Mouse (Mus musculus): ENCODE data around the gene Uckl1. TPM values are rescaled to one million over a fixed set of nuclear protein-coding genes. Genes with fewer than 3 reads are reported as not detected.
A peak's percentile ranks its signal among the peaks of the same experiment; 100 is the strongest.

Uckl1 gene
- polyA plus RNA-seq, 1 experiment, result 132 TPM

GRCm38 (mm10) chr2:181532589-181532988 lies 52.1 kb downstream of the Uckl1 start:
- DNase-seq (ENCODE audit: low read depth, low spot score), result no peak
- WGBS, result 93% methylated on average over 3 of the region's 3 CpGs

- 55% methylated on average over 1 of the region's 1 CpGs for WGBS
- DNase-seq (ENCODE audit: low read depth, low spot score), result no peak
Observed at GRCm38 (mm10) chr2:181529076-181529475, 55.6 kb downstream of the Uckl1 start.

GRCm38 (mm10) chr2:181525526-181525925 lies 59.2 kb downstream of the Uckl1 start:
- peak; percentile 58 for DNase-seq (ENCODE audit: low read depth, low spot score)
- 42% methylated on average over 5 of the region's 5 CpGs for WGBS

GRCm38 (mm10) chr2:181522811-181523210 lies 61.9 kb downstream of the Uckl1 start:
- no peak for DNase-seq (ENCODE audit: low read depth, low spot score)
- 67% methylated on average over 5 of the region's 5 CpGs for WGBS

- no peak for DNase-seq (ENCODE audit: low read depth, low spot score)
- WGBS, result 16% methylated on average over 10 of the region's 10 CpGs
Observed at GRCm38 (mm10) chr2:181521491-181521890, 63.2 kb downstream of the Uckl1 start.

GRCm38 (mm10) chr2:181520936-181521227 lies 63.8 kb downstream of the Uckl1 start:
- no peak for DNase-seq (ENCODE audit: low read depth, low spot score)
- under 1% methylated on average over 17 of the region's 17 CpGs for WGBS

- DNase-seq (ENCODE audit: low read depth, low spot score), result peak; percentile 91
- WGBS, result under 1% methylated on average over 74 of the region's 74 CpGs
Observed at GRCm38 (mm10) chr2:181520118-181520935, 64.4 kb downstream of the Uckl1 start, which contains the start of gene Dnajc5. Gene Dnajc5 (plus strand): TSS chr2:181520485.

GRCm38 (mm10) chr2:181519201-181519600 lies 65.5 kb downstream of the Uckl1 start:
- WGBS, result 69% methylated on average over 3 of the region's 3 CpGs
- no peak for DNase-seq (ENCODE audit: low read depth, low spot score)

Other genes with a start within 250 kb of the Uckl1 start
- 16.7 and 26.7 TPM in 2 replicates for gene Zgpat, start 220.0 kb downstream of the Uckl1 start, polyA plus RNA-seq (2012; rRNA removed)
- gene Arfrp1, start 219.5 kb downstream of the Uckl1 start, polyA plus RNA-seq (2012; rRNA removed), result 29.3 and 29.6 TPM in 2 replicates
- 37.6 and 48.7 TPM in 2 replicates for gene Lime1, start 204.8 kb downstream of the Uckl1 start, polyA plus RNA-seq (2012; rRNA removed)
- gene Zbtb46, start 125.5 kb downstream of the Uckl1 start, polyA plus RNA-seq (2012; rRNA removed), result 1.6 and 1.7 TPM in 2 replicates
- 0.05 and 0.11 TPM in 2 replicates for gene Abhd16b, start 91.7 kb downstream of the Uckl1 start, polyA plus RNA-seq (2012; rRNA removed)
- gene Tpd52l2, start 87.8 kb downstream of the Uckl1 start, polyA plus RNA-seq (2012; rRNA removed), result 26.8 and 28.8 TPM in 2 replicates
- gene Dnajc5, start 64.4 kb downstream of the Uckl1 start, polyA plus RNA-seq (2012; rRNA removed), result 38.0 and 53.9 TPM in 2 replicates
- 12.2 and 16.0 TPM in 2 replicates for gene Prpf6, start 7.0 kb upstream of the Uckl1 start, polyA plus RNA-seq (2012; rRNA removed)
- 8.9 and 18.8 TPM in 2 replicates for gene Zfp512b, start 7.9 kb upstream of the Uckl1 start, polyA plus RNA-seq (2012; rRNA removed)
- 23.4 and 28.4 TPM in 2 replicates for gene Samd10, start 14.3 kb upstream of the Uckl1 start, polyA plus RNA-seq (2012; rRNA removed)
- gene Gm29797, start 72.1 kb upstream of the Uckl1 start, polyA plus RNA-seq (2012; rRNA removed), result 0.20 and 0.33 TPM in 2 replicates
- gene Sox18, start 86.7 kb upstream of the Uckl1 start, polyA plus RNA-seq (2012; rRNA removed), result 14.3 and 18.2 TPM in 2 replicates
- 4.5 and 5.0 TPM in 2 replicates for gene Tcea2, start 95.4 kb upstream of the Uckl1 start, polyA plus RNA-seq (2012; rRNA removed)
- gene Rgs19, start 109.1 kb upstream of the Uckl1 start, polyA plus RNA-seq (2012; rRNA removed), result 25.9 and 29.2 TPM in 2 replicates
- not detected in 2 replicates for gene Lkaaear1, start 113.5 kb upstream of the Uckl1 start, polyA plus RNA-seq (2012; rRNA removed)
- gene Oprl1, start 130.1 kb upstream of the Uckl1 start, polyA plus RNA-seq (2012; rRNA removed), result 0.27 and 0.41 TPM in 2 replicates
- gene Myt1, start 178.4 kb upstream of the Uckl1 start, polyA plus RNA-seq (2012; rRNA removed), result 0.60 and 0.67 TPM in 2 replicates

Measured in large intestine, adult 2 months (tissue).